Mouse (Mus musculus) brown adipose tissue, adult 24 weeks (tissue): ENCODE results near the gene 9130204L05Rik. TPM values are rescaled to one million over a fixed set of nuclear protein-coding genes. Genes with fewer than 3 reads are reported as not detected.

ENCODE experiments used
- H3K27ac ChIP-seq: fragments of 200-500 bp; replicated peaks from 2 replicates; pipeline ENCODE4 v1.5.1; 2012; ENCODE audit warnings: low read depth, mild to moderate bottlenecking, low read length
- H3K4me1 ChIP-seq: fragments of 200-500 bp; 2 replicates; pipeline ENCODE4 v1.6.1; 2012; ENCODE audit warnings: low read length, mixed read lengths; ENCODE audit not compliant: control insufficient read depth, insufficient read depth, insufficient read length
- H3K4me3 ChIP-seq: fragments of 200-500 bp; 2 replicates; pipeline ENCODE4 v1.5.1; 2012; ENCODE audit warnings: low read depth, mild to moderate bottlenecking, low read length, moderate library complexity; ENCODE audit not compliant: insufficient read depth
- polyA plus RNA-seq: library from polyadenylated mRNA; stranded (reverse); fragments of >200 nt; gene quantifications from 2 replicates; pipeline ENCODE4 v1.2.4, GENCODE M21; 2012; ENCODE audit not compliant: missing spikeins, insufficient read depth, insufficient read length

The 9130204L05Rik gene
- not detected in 2 replicates for polyA plus RNA-seq

DNA sequence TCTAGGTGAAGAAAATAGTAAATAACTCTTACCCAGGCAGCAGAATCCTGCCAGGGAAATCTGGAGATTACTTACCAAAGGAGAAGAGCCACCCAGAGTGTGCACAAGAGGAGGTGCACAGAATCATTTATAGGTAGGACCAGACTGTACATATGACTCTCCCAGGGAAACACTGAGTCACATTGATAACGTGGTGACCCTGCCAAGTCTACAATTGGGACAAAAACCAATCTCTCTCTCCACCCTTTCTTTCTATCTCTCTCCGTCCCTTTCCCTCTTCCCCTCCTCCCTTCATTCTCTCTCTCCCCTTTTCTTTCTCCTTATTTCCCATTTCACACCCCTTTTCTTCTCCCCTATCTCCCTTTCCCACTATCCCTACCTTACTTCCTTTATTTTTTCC lies at the start of gene 9130204L05Rik:
9130204L05Rik (minus strand) TSS at position 101 of the 400 bp plus-strand sequence.
- Histone ChIP-seq H3K4me1 (no peaks in the 10 kb centered on the region), H3K27ac (no peak within 1 kb of the TSS), H3K4me3 (no peak within 1 kb of the TSS)

DNA sequence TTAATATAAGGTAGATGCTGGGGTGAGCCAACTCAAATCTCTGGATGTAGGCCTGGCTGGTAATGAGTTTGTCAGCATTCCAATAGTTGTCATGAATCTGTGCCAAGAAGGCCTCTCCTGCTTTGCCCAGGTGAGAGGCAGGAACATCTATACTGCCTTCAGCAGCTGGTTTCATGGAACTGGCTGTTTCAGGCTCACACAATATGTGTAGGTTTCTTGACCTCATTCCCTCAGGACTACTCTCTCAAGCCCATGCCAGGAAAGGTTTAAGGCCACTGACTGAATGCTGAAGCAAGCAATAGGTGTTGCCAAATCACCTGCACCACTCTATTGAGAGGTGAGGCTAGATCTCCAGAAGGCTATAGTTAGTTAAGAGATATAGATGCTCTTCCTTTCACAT lies 18.1 kb upstream of the 9130204L05Rik start:
- Histone ChIP-seq H3K27ac (no peak overlapping the region), H3K4me1 (no peaks in the 10 kb centered on the region), H3K4me3 (no peak overlapping the region)

GRCm38 (mm10) chr3:91059211-91059610 lies 31.4 kb downstream of the 9130204L05Rik start:
- Histone ChIP-seq H3K27ac (no peak overlapping the region), H3K4me3 (no peak overlapping the region), H3K4me1 (no peaks in the 10 kb centered on the region)

GRCm38 (mm10) chr3:91052654-91053053 lies 37.9 kb downstream of the 9130204L05Rik start:
- no peak overlapping the region for H3K4me3 ChIP-seq
- H3K27ac ChIP-seq = no peak overlapping the region
- H3K4me1 ChIP-seq = no peaks in the 10 kb centered on the region
